Mouse (Mus musculus) cortical plate, adult 2 months (tissue): ENCODE measurements around the gene Ryr3. TPM values are rescaled to one million over a fixed set of nuclear protein-coding genes. Genes with fewer than 3 reads are reported as not detected.
A peak's percentile ranks its signal among the peaks of the same experiment; 100 is the strongest.

ENCODE experiments used
- H3K27ac ChIP-seq: fragments of 200-500 bp; 2 replicates; pipeline ENCODE4 v1.5.1; 2012; ENCODE audit warnings: low read length, control low read depth, inconsistent platforms; ENCODE audit not compliant: insufficient read depth
- H3K4me1 ChIP-seq: fragments of 200-500 bp; 2 replicates; pipeline ENCODE4 v1.6.1; 2011; ENCODE audit warnings: low read length; ENCODE audit not compliant: control insufficient read depth, insufficient read depth
- H3K4me3 ChIP-seq: fragments of 200-500 bp; 2 replicates; pipeline ENCODE4 v1.5.1; 2011; ENCODE audit warnings: mild to moderate bottlenecking, low read length, control low read depth; ENCODE audit not compliant: insufficient read depth
- CTCF ChIP-seq: fragments of 200-500 bp; IDR thresholded peaks from 2 replicates; pipeline ENCODE4 v1.5.1; 2011; ENCODE audit warnings: mild to moderate bottlenecking, control low read depth, low read length; ENCODE audit not compliant: insufficient read depth; ENCODE audit errors: extremely low read depth
- POLR2A ChIP-seq: fragments of 200-500 bp; IDR thresholded peaks from 2 replicates; pipeline ENCODE4 v1.6.1; 2011; ENCODE audit warnings: mild to moderate bottlenecking, low read length, control low read depth; ENCODE audit not compliant: insufficient read depth; ENCODE audit errors: extremely low read depth
- polyA plus RNA-seq: library from polyadenylated mRNA; depleted of rRNA; stranded (reverse); fragments of >200 nt; gene quantifications from 2 replicates; pipeline ENCODE4 v1.2.3, GENCODE M21; 2012

Ryr3 gene
- polyA plus RNA-seq, 1 experiment: 23.2 TPM

DNA sequence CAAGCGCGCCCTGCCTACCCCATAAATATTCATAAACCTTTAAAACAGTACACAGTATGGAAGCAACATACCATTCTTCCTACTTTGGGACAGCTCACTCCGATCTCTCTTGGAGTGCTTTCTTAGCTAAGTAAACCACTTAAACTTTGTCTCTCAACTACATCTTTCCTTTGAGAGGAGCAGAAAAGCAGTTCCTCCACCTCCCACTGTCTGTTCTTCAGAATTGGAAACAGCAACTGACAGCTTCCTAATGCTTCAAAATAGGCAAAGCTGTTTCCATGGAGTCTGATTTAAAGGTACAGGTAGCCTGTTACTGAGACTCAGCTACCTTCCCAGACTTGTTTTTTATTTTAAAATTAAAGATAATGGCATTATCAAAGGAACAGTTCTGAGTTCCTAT is 218.4 kb downstream of the Ryr3 start:
- Histone ChIP-seq H3K27ac (no peak overlapping the region), H3K4me1 (peaks cover 1% of the 10 kb centered on the region; the same call in 1 of the 2 replicates), H3K4me3 (no peak overlapping the region)
- TF ChIP-seq CTCF: no peak
- TF ChIP-seq POLR2A: no peak

DNA sequence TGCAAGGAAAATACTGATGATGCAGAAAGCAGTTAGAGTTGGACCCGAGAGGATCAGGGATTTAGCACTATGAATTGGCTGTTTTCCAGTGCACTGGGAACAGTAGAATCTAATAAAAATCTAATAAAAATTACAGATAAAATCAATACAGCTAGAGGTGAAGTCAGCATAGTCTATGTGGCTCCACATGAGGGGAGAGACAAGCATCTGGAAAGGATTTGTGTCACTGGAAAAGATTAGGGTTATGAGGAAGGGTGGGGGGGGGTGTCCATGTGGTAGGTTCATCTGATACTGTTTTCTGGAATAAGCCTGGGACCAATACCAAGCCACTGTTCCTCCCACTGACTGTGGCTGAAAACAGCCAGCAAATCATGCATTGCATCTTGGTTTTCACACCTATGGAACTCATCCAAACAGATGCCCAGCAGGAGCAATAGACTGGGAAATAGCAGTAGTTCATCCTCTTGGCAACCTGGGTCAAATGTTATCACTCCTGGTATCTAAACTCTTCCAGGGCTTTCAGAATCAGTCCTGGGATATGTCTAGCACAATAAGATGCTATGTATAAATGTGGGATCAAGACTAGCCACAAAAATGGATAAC is 233.9 kb downstream of the Ryr3 start:
- no peak for TF ChIP-seq CTCF
- TF ChIP-seq POLR2A: no peak
- Histone ChIP-seq H3K4me1 (no peaks in the 10 kb centered on the region), H3K27ac (no peak overlapping the region), H3K4me3 (no peak overlapping the region)

DNA sequence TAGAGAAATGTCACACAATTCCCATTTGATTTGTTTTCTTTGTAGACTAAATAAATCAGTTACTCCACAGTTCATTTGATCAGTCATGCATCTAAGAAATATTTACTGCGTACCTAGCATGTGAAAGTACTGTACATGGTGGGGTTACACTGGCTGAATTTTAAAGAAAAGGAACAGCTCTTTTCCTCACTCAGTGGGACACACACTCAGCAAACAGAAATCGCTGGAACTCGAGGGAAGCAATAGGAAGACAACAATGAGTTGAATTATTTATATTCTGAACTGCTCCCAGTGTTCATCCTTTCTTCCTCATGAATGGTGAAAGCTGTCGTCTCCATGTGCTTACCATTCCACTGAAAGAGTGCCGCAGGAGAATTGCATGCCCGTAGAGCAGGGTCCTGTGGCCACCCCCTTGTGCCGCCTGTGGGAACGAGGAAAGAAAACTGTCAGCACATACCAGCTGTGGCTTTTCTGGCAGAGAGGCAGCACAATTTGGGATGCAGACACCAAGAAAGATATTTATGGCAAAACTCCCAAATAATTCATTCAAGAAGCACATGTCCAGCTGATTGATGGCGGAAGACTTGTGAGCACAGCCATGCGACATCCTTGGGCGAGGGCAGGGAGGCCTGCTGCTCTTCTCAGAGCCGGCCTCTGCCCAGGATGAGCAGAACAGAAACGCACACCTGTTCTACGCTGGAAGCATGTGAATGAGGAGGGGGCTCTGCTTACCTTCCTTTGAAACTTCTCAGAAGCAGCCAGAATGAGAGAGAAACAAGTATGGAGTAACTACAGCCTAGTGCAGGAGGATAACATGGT is 249.9 kb downstream of the Ryr3 start:
- TF ChIP-seq POLR2A: no peak
- TF ChIP-seq CTCF: no peak
- no peak overlapping the region for H3K4me3 ChIP-seq
- H3K27ac ChIP-seq: no peak overlapping the region
- H3K4me1 ChIP-seq: no peaks in the 10 kb centered on the region

DNA sequence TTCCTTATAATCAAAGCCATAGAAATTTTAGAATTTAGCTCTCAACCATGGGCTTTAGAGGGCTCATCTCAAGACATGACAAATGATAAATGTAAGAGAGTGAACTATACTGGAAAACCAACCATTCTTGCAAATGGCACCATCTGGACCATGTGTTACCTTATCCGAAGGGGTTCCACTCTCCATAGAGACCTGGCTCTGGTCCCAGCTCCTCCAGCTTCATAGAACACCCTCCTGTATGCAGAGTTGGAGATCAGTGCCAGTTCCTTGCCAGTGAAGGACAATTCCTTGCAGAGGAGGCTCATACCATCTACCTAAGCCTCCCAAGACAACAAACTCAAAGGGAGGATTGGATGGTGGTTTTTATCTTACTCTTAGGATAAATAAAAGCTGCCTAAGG is 268.0 kb downstream of the Ryr3 start:
- H3K4me1 ChIP-seq: no peaks in the 10 kb centered on the region
- no peak for TF ChIP-seq CTCF
- no peak for TF ChIP-seq POLR2A
- H3K27ac ChIP-seq: no peak overlapping the region
- H3K4me3 ChIP-seq: no peak overlapping the region

DNA sequence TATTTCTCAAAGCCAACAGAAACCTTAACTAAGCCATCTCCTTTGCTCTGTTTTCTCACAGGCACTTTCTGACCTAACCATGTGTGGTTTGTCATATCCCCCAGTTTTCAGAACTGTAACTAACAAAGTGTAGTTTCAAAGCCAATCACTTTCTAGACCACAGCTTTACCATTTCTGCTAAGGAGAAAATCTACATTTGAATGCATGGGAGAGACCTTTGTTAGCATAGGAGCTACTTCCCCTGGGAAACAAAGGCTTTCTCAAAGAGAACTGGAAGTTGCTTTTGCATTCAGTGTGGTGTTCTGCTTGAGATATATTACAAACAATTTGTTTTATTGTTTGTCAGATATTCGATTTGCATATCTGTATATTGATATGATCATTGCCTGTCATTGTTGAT is 285.1 kb downstream of the Ryr3 start:
- Histone ChIP-seq H3K27ac (no peak overlapping the region), H3K4me3 (no peak overlapping the region)
- TF ChIP-seq CTCF (no peak), POLR2A (no peak)

DNA sequence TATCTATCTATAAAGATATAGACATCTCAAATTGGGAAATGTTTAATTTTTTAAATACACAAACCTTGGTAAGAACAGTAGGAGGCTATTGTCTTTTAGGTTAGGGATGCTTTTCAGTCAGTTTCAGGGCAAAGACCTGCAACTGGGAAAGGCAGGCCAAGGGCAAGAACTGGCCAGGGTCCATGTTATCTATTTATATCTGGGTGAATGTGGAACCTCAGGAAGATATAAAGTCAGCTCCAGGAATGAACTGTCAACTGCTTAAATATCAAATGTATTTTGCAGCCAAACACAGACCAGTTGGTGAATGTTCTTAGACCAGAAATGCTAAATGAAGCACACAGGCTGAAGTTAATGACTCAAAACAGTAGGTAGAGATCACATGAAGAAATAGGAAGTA is 303.1 kb downstream of the Ryr3 start:
- H3K4me3 ChIP-seq: no peak overlapping the region
- peaks cover 1% of the 10 kb centered on the region; the same call in 1 of the 2 replicates for H3K4me1 ChIP-seq
- H3K27ac ChIP-seq: no peak overlapping the region
- TF ChIP-seq CTCF: no peak
- TF ChIP-seq POLR2A: no peak

More for the DNA sequence above, 285.1 kb downstream of the Ryr3 start:
- H3K4me1 ChIP-seq: no peaks in the 10 kb centered on the region

DNA sequence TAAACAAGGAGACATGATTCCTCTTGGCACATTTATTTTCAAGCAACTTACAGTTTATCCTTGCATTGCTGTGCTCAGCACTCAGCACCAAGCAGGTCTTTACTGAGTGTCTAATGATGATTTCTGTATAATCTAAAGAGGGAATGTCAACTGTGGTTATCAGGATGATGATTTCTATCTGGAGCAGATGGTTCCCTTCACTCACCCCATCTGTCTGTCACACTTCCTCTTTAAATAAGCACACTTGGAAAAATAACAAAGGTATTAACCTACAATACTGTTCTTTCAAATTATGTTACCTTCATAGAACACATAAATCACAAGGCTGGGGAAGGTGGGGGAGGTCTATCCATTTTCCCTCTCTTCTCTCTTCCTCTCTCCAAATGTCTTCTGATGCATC is 304.3 kb downstream of the Ryr3 start:
- Histone ChIP-seq H3K4me1 (peaks cover 1% of the 10 kb centered on the region; the same call in 1 of the 2 replicates), H3K27ac (peak overlapping the region; percentile 19; the same call in 1 of the 2 replicates), H3K4me3 (no peak overlapping the region)
- TF ChIP-seq POLR2A (no peak), CTCF (no peak)

DNA sequence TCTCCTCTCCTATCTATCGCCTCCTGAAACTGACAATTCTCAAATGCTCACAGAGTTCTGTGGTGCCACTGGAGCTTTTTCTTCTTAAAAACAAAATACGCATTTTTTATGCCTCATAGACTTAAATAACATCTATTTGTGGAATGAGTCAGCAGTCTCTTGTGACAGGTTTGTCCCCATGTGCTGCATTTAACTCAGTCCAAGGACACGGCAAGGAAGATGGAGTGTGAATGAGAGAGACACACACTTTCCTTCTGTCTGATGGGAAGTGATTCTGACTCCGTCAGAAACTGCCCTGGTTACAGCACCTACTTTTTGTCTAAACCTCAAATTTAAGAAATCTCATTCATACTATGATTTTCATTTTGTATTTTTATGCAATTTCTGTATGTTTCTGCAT is 306.3 kb downstream of the Ryr3 start:
- TF ChIP-seq POLR2A (no peak), CTCF (no peak)
- Histone ChIP-seq H3K4me3 (no peak overlapping the region), H3K4me1 (peaks cover 1% of the 10 kb centered on the region; the same call in 1 of the 2 replicates), H3K27ac (no peak overlapping the region)

DNA sequence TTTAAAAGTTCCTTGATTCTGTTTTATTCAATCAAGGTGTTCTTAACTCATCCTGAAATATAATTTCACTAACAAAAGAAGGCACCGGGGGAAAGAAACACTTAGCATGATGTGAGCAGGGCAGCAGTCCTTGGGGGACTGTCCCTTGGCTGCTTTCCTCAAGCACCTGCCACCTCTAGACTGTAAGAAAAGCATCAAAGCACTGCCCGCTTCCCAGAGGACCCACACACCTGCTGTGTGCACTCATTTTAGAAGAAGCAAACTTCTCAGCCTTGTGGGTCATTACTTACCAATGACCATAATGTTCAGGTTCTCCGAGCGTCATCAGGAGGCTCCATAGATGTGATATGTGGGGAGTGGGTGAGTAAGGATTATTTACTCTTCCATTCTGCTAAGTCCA is 307.8 kb downstream of the Ryr3 start:
- H3K27ac ChIP-seq: no peak overlapping the region
- H3K4me3 ChIP-seq: no peak overlapping the region
- TF ChIP-seq POLR2A: no peak
- no peak for TF ChIP-seq CTCF
- H3K4me1 ChIP-seq: peaks cover 1% of the 10 kb centered on the region; the same call in 1 of the 2 replicates

DNA sequence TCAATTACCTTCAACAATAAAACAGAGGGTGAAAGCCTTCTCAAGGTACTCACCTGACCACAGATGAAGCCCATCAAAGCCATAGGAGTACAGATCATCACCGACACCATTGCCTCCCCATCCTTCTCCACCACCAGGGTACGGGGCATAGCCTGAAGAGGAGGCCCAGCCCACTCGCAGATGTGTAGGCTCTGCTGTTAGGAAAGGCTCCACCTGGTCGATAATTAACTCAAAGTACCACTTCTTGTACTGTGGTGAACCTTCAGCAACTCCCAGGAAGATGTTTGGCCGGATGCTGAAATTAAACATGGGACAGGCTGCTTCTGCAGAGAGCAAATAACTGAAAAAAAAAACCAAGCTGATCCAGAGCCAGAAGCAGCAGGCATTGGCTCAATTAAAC is 316.1 kb downstream of the Ryr3 start:
- H3K4me3 ChIP-seq: no peak overlapping the region

More for the DNA sequence above, 316.1 kb downstream of the Ryr3 start:
- Histone ChIP-seq H3K4me1 (no peaks in the 10 kb centered on the region), H3K27ac (no peak overlapping the region)
- TF ChIP-seq POLR2A: no peak
- TF ChIP-seq CTCF: no peak
